Mouse (Mus musculus) forebrain, postnatal 0 days (tissue): ENCODE measurements around the gene H1f0. TPM values are rescaled to one million over a fixed set of nuclear protein-coding genes. Genes with fewer than 3 reads are reported as not detected.
A peak's percentile ranks its signal among the peaks of the same experiment; 100 is the strongest.

Experiments used
- ATAC-seq: fragments of 200-750 bp; cut with Nextera tagmentation; 2 replicates; pipeline ENCODE4 v1.8.0; 2017; ENCODE audit warnings: mild to moderate bottlenecking, moderate library complexity
- DNase-seq: peaks from one replicate; pipeline ENCODE4 v3.0.0-alpha.2; 2015
- H3K27ac ChIP-seq: fragments of 300-500 bp; sonication (generic); 2 replicates; pipeline ENCODE4 v1.5.1; 2014; ENCODE audit warnings: low read depth, mild to moderate bottlenecking, antibody characterized with exemption, low read length, moderate library complexity, mixed read lengths
- H3K27me3 ChIP-seq: fragments of 300-500 bp; sonication (generic); 2 replicates; pipeline ENCODE4 v1.6.1; 2014; ENCODE audit warnings: mild to moderate bottlenecking, low read length, mixed read lengths; ENCODE audit not compliant: insufficient read depth
- H3K36me3 ChIP-seq: fragments of 300-500 bp; sonication (generic); 2 replicates; pipeline ENCODE4 v1.6.1; 2014; ENCODE audit warnings: mild to moderate bottlenecking, moderate library complexity; ENCODE audit not compliant: insufficient read depth
- H3K4me1 ChIP-seq: fragments of 300-500 bp; sonication (generic); 2 replicates; pipeline ENCODE4 v1.6.1; 2014; ENCODE audit warnings: antibody characterized with exemption; ENCODE audit not compliant: insufficient read depth
- H3K4me2 ChIP-seq: fragments of 300-500 bp; sonication (generic); 2 replicates; pipeline ENCODE4 v1.6.1; 2014; ENCODE audit warnings: low read depth, mild to moderate bottlenecking, moderate library complexity
- H3K4me3 ChIP-seq: fragments of 300-500 bp; sonication (generic); 2 replicates; pipeline ENCODE4 v1.5.1; 2014; ENCODE audit warnings: low read depth, low read length, mixed read lengths
- H3K9ac ChIP-seq: fragments of 300-500 bp; sonication (generic); 2 replicates; pipeline ENCODE4 v1.6.1; 2014; ENCODE audit warnings: mild to moderate bottlenecking
- H3K9me3 ChIP-seq: fragments of 300-500 bp; sonication (generic); 2 replicates; pipeline ENCODE4 v1.6.1; 2016; ENCODE audit warnings: low read length
- CTCF ChIP-seq: sonication (generic); IDR thresholded peaks from 2 replicates; pipeline ENCODE4 v1.5.1; 2016; ENCODE audit warnings: antibody characterized with exemption, control low read depth, low read depth
- WGBS: fragments of 180-500 bp; shearing (Covaris S2); extraction: QIAGEN DNeasy Blood & Tissue Kit; methylation state at CpG from one replicate; pipeline ENCODE4 v1.1.7; 2014; 5-methylcytosine and 5-hydroxymethylcytosine counted together
- polyA plus RNA-seq: library from polyadenylated mRNA; unstranded; fragments of >200 nt; fragmentation: Nextera tagmentation; extraction: Ambion mirVana; gene quantifications from 2 replicates; pipeline ENCODE4 v1.2.1, GENCODE M21; 2015
- total RNA-seq: library from RNA; depleted of rRNA; stranded (reverse); fragments of >200 nt; gene quantifications from 2 replicates; pipeline ENCODE4 v1.2.3, GENCODE M21; 2014

H1f0 gene
- total and polyA plus RNA-seq, 2 experiments from 2014 or later = 209 to 224 TPM

- Histone ChIP-seq H3K27me3 (no peaks in the 10 kb centered on the region; the same call in 1 of the 2 replicates), H3K36me3 (peaks cover 21% of the 10 kb centered on the region), H3K27ac (no peak overlapping the region), H3K4me3 (no peak overlapping the region), H3K9me3 (no peaks in the 10 kb centered on the region), H3K4me2 (no peak overlapping the region), H3K9ac (no peak overlapping the region), H3K4me1 (peaks cover 9% of the 10 kb centered on the region; the same call in 1 of the 2 replicates)
- ATAC-seq (no peak), DNase-seq (no peak)
- TF ChIP-seq CTCF = no peak
- WGBS = 66% methylated on average over 11 of the region's 11 CpGs
Observed at GRCm38 (mm10) chr15:78986536-78987220, 41.6 kb upstream of the H1f0 start.

GRCm38 (mm10) chr15:78988499-78988971, 39.7 kb upstream of the H1f0 start:
- WGBS = 10% methylated on average over 14 of the region's 14 CpGs
- no peak for TF ChIP-seq CTCF
- no peak overlapping the region for H3K9ac ChIP-seq
- H3K4me1 ChIP-seq = peaks cover 4% of the 10 kb centered on the region; the same call in 1 of the 2 replicates
- DNase-seq (peak; percentile 88), ATAC-seq (peak; percentile 90)
- no peaks in the 10 kb centered on the region for H3K27me3 ChIP-seq
- H3K27ac ChIP-seq = no peak overlapping the region
- no peaks in the 10 kb centered on the region for H3K9me3 ChIP-seq
- peaks cover 39% of the 10 kb centered on the region for H3K36me3 ChIP-seq
- H3K4me3 ChIP-seq = no peak overlapping the region
- no peak overlapping the region for H3K4me2 ChIP-seq

- Histone ChIP-seq H3K4me1 (peaks cover 4% of the 10 kb centered on the region; the same call in 1 of the 2 replicates), H3K4me3 (no peak overlapping the region), H3K27ac (no peak overlapping the region), H3K9ac (no peak overlapping the region), H3K9me3 (no peaks in the 10 kb centered on the region), H3K36me3 (peaks cover 48% of the 10 kb centered on the region), H3K27me3 (no peaks in the 10 kb centered on the region), H3K4me2 (no peak overlapping the region)
- DNase-seq (no peak), ATAC-seq (no peak)
- 88% methylated on average over 14 of the region's 14 CpGs for WGBS
- no peak for TF ChIP-seq CTCF
Observed at GRCm38 (mm10) chr15:78989152-78990092, 38.8 kb upstream of the H1f0 start.

GRCm38 (mm10) chr15:78990093-78990463, 38.2 kb upstream of the H1f0 start:
- Histone ChIP-seq H3K4me1 (peaks cover 4% of the 10 kb centered on the region; the same call in 1 of the 2 replicates), H3K27me3 (no peaks in the 10 kb centered on the region), H3K9me3 (no peaks in the 10 kb centered on the region), H3K36me3 (peaks cover 53% of the 10 kb centered on the region), H3K27ac (no peak overlapping the region), H3K9ac (no peak overlapping the region), H3K4me3 (no peak overlapping the region), H3K4me2 (no peak overlapping the region)
- ATAC-seq = no peak
- no peak for TF ChIP-seq CTCF
- 96% methylated on average over 9 of the region's 9 CpGs for WGBS
- DNase-seq = no peak

GRCm38 (mm10) chr15:78990970-78991525, 37.2 kb upstream of the H1f0 start:
- Histone ChIP-seq H3K27ac (no peak overlapping the region), H3K36me3 (peaks cover 60% of the 10 kb centered on the region)
- WGBS = 94% methylated on average over 25 of the region's 25 CpGs

GRCm38 (mm10) chr15:78992235-78992634, 36.0 kb upstream of the H1f0 start:
- peaks cover 61% of the 10 kb centered on the region for H3K36me3 ChIP-seq
- no peak overlapping the region for H3K4me3 ChIP-seq
- ATAC-seq (no peak), DNase-seq (no peak)
- peak; percentile 26; the same call in 1 of the 2 replicates for TF ChIP-seq CTCF
- no peak overlapping the region for H3K9ac ChIP-seq
- peaks cover 4% of the 10 kb centered on the region; the same call in 1 of the 2 replicates for H3K4me1 ChIP-seq
- no peaks in the 10 kb centered on the region for H3K9me3 ChIP-seq
- no peak overlapping the region for H3K27ac ChIP-seq
- WGBS = 93% methylated on average over 7 of the region's 7 CpGs
- H3K27me3 ChIP-seq = no peaks in the 10 kb centered on the region
- H3K4me2 ChIP-seq = no peak overlapping the region

More at GRCm38 (mm10) chr15:78990970-78991525, 37.2 kb upstream of the H1f0 start:
- no peak overlapping the region for H3K4me2 ChIP-seq
- ATAC-seq (no peak), DNase-seq (no peak)
- H3K9me3 ChIP-seq = no peaks in the 10 kb centered on the region
- no peak overlapping the region for H3K4me3 ChIP-seq
- no peaks in the 10 kb centered on the region for H3K27me3 ChIP-seq
- H3K9ac ChIP-seq = no peak overlapping the region
- H3K4me1 ChIP-seq = peaks cover 4% of the 10 kb centered on the region; the same call in 1 of the 2 replicates
- no peak for TF ChIP-seq CTCF
